Mouse (Mus musculus): Measurements from ENCODE around the gene Col6a5. TPM values are rescaled to one million over a fixed set of nuclear protein-coding genes. Genes with fewer than 3 reads are reported as not detected.
A peak's percentile ranks its signal among the peaks of the same experiment; 100 is the strongest.

The Col6a5 gene
- under 1 TPM; 0.12 to 0.59 TPM for total RNA-seq (2021)
- long read RNA-seq, experiment 1: 0 reads
- long read RNA-seq, experiment 2: 0 reads

DNA sequence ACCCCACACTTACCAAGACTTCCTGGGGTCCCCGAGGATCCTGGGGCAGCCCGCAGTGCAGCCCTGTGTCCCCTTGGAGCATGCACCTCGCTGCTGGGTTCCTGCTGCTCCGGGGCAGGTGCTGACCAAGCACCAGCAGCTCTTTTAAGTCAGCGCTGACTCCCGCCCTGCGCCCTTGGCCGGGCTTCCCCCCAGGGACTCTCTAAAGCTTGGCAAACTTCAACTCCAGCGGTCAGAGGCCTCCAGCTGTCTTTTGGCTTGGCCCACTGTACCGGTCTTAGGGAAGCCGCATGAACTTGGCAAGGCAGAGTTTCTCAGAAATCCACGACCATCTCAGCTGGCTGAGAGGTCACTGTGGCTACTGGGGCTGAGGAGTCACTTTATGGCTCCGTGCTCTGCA lies at the start of gene Col6a5:
Gene Col6a5 (minus strand): TSS at position 111 of the 400 bp plus-strand sequence.
- peak; percentile 49 to 76 for DNase-seq

DNA sequence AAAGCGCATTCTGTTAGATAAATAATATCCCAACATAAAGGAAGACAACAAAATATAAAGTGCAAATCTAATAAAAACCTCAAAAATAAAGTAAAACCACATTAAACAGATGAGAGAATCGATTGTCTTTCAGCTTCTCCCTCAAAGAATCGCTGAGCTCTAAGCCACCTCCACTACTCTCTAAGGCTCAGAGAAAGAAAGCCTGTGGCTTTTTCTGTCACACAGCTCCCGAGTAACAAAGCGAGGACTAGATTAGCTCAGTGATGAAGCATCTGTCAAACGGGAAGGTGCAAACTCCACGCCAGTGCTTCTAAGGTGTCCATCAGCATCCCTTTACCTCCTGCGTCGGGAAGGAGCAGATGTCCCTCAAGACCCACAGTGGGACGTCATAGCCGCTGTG lies 37.5 kb upstream of the Col6a5 start:
- no peak for DNase-seq

- no peak for DNase-seq
Observed at GRCm38 (mm10) chr9:105992425-105992824, 32.0 kb upstream of the Col6a5 start.

DNA sequence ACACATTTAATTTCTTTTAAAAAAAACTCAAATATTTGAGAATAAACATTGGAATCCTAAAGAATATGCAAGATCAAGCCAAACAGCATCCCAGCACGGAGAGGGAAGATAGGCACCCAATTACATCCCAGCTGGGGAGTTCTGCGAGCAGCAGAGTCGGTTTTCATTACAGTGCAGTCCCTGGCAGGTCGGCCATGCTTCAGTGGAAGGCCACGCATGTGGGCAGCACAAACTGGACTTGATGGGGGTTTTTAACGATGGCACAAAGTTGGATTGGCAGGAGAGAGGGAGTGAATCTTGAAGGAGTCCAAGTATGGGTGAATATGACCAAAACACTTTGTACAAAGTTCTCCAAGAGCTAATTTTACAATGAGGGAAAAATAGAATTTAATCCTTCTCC lies 29.7 kb upstream of the Col6a5 start:
- no peak for DNase-seq

DNA sequence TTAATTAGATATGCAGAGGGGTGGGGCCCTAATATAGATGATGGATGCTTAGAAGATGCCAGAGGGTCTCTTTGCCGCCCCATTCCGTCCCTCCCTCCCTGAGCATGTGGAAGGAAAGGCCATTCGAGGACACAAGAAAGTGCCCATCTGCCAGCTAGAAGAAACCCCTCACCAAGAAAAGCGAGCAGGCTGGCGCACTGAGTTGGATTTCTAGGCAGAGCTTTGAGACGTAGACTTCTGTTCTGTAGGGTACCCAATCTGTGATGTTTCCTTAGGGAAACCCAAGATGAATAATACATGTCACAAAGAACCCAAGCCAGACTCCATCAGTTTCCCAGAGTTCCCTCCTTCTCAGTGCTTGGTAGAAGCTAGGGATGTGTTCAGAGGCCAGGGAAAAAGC lies 29.0 kb upstream of the Col6a5 start:
- DNase-seq: no peak

GRCm38 (mm10) chr9:105988096-105988495 lies 27.7 kb upstream of the Col6a5 start:
- peak in 1 of 2 experiments; percentile 26 for DNase-seq

DNA sequence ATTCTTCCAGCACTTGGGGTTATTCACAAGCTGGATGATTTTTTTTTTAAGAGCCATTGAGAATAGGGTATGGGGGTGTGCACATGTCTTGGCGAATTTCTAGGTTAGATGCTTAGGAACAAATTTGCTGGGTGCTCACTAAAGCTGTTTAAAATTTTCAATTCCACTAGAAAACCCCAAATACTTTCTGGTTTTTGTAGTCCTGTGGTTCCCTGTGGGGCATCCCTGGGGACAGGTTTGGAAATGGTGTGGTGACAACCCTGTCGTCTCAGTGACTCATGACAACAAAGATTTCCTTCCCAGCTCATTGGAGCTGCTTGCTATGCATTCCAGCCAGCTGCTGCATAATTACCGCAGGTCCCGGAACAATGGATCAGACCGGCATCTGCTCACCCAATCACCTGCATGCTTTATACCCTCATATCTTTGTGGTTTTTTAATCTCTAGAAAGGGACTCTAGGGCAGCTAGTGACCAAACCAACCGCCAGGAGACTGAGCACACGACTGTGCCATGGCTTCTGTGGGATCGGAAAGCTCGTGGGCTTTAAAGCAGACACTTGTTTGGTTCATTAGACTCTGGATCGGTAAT lies 24.6 kb upstream of the Col6a5 start:
- no peak for DNase-seq

- DNase-seq: no peak
Observed at GRCm38 (mm10) chr9:105978479-105978878, 18.0 kb upstream of the Col6a5 start.

GRCm38 (mm10) chr9:105976871-105977270 lies 16.4 kb upstream of the Col6a5 start:
- DNase-seq: no peak

DNA sequence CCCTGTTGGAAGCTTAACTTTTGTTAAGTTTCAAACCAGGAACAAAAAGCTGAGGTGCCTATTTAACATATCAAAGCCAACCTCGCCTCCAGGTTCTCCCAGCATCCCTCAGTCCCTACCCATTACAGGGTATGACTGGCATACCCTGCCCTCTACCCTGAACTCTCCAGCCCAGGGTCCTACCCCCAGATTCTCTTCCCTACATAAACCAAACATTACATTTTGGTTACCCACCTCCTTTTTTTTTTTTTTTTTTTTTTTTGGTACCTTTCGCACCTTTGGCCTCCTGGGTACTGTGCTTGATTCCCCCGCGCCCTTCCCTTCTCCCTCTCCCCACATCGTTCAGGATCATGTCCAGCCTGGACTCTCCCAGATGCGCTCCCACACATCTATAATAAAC lies 15.9 kb upstream of the Col6a5 start:
- no peak for DNase-seq

DNA sequence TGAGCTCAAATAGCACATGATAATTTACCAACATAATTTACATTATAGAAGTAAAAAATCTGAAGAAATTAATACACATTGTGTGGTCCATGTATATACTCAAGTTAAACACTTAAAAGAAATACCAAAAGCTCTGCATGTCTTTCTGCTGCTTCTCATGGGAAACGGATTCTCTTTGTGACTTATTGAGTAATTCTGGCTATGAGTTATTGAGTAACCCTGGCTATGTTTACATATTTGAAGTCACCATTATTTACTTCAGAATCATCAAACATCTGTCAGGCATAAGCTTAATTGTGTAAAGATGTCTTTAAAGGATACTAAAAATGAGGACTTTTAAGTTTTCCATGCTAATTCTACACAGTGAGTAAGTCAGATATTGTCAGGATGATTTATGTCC lies 13.3 kb upstream of the Col6a5 start:
- no peak for DNase-seq

- no peak for DNase-seq
Observed at GRCm38 (mm10) chr9:105972031-105972430, 11.6 kb upstream of the Col6a5 start.

DNA sequence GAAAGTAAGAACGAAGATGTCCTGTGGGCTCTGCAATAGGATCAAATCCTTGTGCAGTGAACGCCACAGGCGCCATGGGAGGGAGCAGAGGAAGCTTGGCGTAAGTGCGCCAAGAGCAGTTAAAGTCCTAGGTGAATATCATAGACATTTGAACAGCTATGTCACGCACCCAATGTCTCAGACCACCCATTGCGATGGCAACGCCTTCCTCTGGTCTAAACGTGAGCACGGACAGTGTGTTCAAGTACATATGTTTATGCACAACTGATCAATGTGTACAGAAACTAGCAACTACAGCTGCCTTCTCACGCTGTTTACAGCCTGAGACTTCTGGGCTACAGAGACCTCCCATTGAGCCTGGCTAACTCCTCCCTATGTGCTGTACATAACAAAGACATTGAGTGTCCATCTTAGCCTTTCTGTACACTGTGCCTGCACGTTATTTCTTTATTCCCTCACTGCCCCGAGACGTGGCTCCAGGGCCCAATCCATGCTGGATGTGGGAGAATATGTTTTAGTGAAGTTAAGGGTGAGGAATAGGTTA lies 11.0 kb upstream of the Col6a5 start:
- DNase-seq: no peak

GRCm38 (mm10) chr9:105970901-105971300 lies 10.5 kb upstream of the Col6a5 start:
- DNase-seq: peak in 1 of 2 experiments; percentile 11

DNA sequence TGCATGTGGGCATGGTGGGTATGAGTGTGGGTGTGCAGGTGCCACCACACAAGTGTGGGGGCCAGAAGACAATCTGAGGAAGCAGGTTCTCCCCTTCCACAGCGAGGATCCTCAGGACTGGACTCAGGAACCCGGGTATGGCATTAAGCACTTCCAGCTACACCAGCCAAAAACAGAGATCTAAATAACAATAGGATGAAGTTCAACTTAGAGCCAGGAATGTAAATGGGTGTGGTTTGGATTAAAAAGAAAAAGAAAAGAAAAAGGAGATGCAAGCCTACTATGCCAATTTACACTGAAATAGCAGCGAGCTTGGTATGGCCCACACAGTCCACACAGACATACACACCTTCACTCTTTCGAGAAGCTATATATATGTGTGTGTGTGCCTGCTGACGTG lies 7.5 kb upstream of the Col6a5 start:
- no peak for DNase-seq

- no peak for DNase-seq
Observed at GRCm38 (mm10) chr9:105959116-105959515, 1.3 kb downstream of the Col6a5 start.

- DNase-seq: no peak
Observed at GRCm38 (mm10) chr9:105949755-105950154, 10.7 kb downstream of the Col6a5 start.

DNA sequence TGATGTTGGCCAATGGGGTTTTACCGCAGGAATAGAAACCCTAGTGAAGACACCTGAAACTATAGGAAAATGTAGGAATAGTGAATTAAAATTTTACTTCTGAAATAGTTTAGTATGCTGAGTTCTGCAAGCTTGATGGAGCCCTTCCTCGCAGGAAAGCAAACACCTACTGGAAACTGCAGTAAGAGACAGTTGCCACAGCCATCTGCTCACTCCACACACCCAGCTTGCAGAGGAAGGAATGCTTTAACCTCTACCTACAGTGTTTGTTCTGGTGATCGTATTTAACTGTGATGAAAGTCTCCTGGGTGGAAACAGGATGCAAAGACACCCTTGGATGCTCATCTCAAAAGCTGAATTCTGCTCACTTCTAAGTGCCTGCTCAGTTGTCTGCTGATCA lies 12.9 kb downstream of the Col6a5 start:
- no peak for DNase-seq

GRCm38 (mm10) chr9:105933816-105934215 lies 26.6 kb downstream of the Col6a5 start:
- DNase-seq: no peak

DNA sequence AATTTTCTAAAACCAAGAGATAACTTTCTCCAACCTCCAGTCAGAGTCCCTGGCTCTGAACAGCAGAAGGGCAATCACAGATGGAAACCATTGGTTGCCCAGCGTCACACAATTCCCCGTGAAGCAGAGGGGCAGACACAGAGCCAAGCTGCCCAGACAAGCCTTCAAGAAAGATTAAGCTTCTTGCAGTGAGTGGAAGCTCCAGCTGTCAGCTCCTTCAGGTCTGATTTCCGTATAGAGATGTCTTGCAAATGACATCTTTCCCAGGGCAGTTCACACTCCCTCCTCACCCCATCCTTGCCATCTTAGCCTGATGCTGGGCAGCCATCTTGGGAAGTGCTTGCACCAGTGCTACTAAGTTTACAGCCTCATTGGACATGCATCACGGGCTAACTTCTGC lies 31.2 kb downstream of the Col6a5 start:
- no peak for DNase-seq

- no peak for DNase-seq
Observed at GRCm38 (mm10) chr9:105928406-105929071, 31.9 kb downstream of the Col6a5 start.

DNA sequence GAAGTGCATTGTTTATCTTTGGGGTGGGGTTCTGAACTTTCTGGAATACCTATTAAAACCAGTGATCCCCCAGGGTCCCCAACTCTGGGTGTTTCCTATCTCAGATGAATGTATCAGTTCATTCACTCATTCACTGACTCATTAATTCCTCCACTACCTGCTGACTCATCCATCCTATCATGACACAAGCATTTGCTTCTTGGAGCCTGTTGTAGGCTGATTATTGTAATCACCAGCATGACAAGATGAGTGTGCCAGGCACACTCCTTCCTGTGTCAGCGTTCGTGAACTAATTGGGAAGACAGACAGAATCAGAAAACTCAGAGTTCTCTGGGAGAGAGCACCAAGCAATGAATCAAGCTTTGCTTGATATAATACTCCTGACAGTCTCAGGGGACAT lies 36.8 kb downstream of the Col6a5 start:
- DNase-seq: no peak

- DNase-seq: no peak
Observed at GRCm38 (mm10) chr9:105915186-105915585, 45.3 kb downstream of the Col6a5 start.

GRCm38 (mm10) chr9:105910166-105910565 lies 50.3 kb downstream of the Col6a5 start:
- DNase-seq: no peak
